Mouse (Mus musculus) bone marrow, adult 2 months (tissue): ENCODE measurements at regions not wholly inside any gene's neighbourhood (a gene's known extent, or its start where the extent isn't known, plus 50 kb on each side); places are given as distances from the start of the nearest gene placed in this dataset.

Experiments used
- H3K27ac ChIP-seq: fragments of 200-500 bp; 2 replicates; pipeline ENCODE4 v1.5.1; 2012; ENCODE audit warnings: low read depth, mild to moderate bottlenecking, control low read depth, inconsistent platforms, low read length; ENCODE audit not compliant: control insufficient read depth, poor library complexity, insufficient read depth
- H3K4me1 ChIP-seq: fragments of 200-500 bp; 2 replicates; pipeline ENCODE4 v1.6.1; 2011; ENCODE audit warnings: low read length; ENCODE audit not compliant: control insufficient read depth, insufficient read depth
- H3K4me3 ChIP-seq: fragments of 200-500 bp; replicated peaks from 2 replicates; pipeline ENCODE3; 2011; ENCODE audit warnings: mild to moderate bottlenecking, low read depth, low read length, control low read depth; ENCODE audit not compliant: control insufficient read depth
- CTCF ChIP-seq: fragments of 200-500 bp; IDR thresholded peaks from 2 replicates; pipeline ENCODE4 v1.5.1; 2011; ENCODE audit warnings: low read length, control low read depth; ENCODE audit not compliant: control insufficient read depth, insufficient read depth
- POLR2A ChIP-seq: fragments of 200-500 bp; IDR thresholded peaks from 2 replicates; pipeline ENCODE4 v1.6.1; 2011; ENCODE audit warnings: low read depth, mild to moderate bottlenecking, control low read depth, low read length, borderline replicate concordance; ENCODE audit not compliant: control insufficient read depth
- WGBS: fragments of 180-500 bp; shearing (Covaris S2); methylation state at CpG from one replicate; pipeline ENCODE4 v1.1.7; 2018; 5-methylcytosine and 5-hydroxymethylcytosine counted together

DNA sequence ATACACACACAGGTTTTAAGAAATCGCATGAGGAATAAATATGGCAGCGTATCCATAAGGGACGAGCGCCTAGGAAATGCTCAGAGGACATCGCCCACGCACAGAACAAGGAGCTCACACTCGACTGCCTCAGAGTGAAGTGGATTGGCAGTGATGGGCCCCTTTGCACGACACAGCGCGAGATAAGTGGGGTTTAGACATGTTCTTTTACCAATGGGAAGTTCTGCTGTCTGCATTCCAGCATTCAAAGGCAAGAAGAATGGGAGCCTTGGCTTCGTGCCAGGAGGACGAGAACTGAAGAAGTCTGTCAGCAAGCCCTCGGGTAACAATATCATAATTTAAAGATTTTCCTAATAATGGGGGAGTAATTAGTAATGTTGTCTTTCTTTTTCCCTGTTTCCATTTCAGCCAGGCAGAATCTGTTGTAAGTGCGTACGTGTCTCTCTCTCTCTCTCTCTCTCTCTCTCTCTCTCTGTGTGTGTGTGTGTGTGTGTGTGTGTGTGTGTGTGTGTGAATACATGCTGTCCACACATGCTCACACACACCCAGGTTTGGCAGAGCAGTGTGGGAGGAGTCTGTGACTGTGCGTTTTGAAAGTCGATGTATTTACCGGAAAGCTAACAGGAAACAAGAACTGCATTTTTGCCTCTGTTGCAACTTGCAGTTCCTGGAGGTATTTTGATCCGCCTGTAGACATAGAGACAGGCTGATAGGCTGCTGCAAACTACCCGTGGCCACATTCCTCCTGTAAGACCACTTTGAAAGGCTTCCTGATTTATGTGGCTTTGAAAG is 477.2 kb upstream of the 3110018I06Rik start:
- H3K27ac ChIP-seq = no peak overlapping the region
- no peaks in the 10 kb centered on the region for H3K4me1 ChIP-seq
- no peak overlapping the region for H3K4me3 ChIP-seq
- WGBS = 60% methylated on average over 19 of the region's 20 CpGs
- TF ChIP-seq CTCF (no peak), POLR2A (no peak)

GRCm38 (mm10) chr12:107016801-107017200 is 471.6 kb upstream of the 3110018I06Rik start:
- TF ChIP-seq CTCF (no peak), POLR2A (no peak)
- no peak overlapping the region for H3K4me3 ChIP-seq
- WGBS = 51% methylated on average over 2 of the region's 2 CpGs

DNA sequence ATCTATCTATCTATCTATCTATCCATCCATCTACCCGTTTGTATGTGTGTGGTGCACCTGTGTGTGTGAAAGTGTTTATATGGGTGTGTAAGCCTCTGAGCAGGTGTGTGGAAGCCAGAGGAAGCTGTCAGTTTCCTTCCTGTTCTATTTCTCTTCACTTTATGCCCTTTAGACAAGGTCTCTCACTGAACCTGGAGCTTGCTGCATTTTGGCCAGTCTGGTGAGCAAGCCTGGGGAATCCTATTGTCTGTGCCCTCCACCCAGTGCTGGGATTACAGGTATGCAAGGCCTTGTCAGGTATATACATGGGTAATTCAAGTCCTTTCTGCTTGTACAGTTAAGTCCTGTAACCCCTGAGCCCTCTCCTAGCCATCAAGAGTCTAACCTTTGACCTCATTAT is 466.6 kb upstream of the 3110018I06Rik start:
- 36% methylated on average over 1 of the region's 1 CpGs for WGBS
- H3K4me3 ChIP-seq = no peak overlapping the region
- H3K4me1 ChIP-seq = no peaks in the 10 kb centered on the region
- TF ChIP-seq POLR2A = no peak
- TF ChIP-seq CTCF = no peak
- no peak overlapping the region for H3K27ac ChIP-seq

More at GRCm38 (mm10) chr12:107016801-107017200, 471.6 kb upstream of the 3110018I06Rik start:
- H3K27ac ChIP-seq = no peak overlapping the region
- no peaks in the 10 kb centered on the region for H3K4me1 ChIP-seq

DNA sequence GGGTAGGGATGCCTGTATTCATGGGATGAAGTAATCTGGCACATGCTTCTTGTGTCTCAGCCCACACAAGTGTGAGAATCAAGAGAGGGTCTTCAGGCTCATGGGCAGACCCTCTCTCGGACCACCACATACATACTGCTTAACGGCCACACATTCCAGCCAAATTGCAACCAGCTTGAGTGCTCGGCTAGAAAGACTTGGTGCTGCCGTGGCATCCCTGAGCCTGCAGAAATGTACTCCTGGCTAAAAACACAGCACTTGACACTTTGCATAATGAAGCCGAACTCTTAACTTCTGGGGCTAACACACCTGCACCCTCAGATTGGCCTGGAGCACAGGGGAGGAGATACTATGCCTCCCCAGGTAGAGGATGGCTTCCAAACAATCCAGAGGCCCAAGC is 461.6 kb upstream of the 3110018I06Rik start:
- H3K4me3 ChIP-seq = no peak overlapping the region
- 70% methylated on average over 5 of the region's 5 CpGs for WGBS
- no peaks in the 10 kb centered on the region for H3K4me1 ChIP-seq
- TF ChIP-seq CTCF = no peak
- TF ChIP-seq POLR2A = no peak
- H3K27ac ChIP-seq = no peak overlapping the region

DNA sequence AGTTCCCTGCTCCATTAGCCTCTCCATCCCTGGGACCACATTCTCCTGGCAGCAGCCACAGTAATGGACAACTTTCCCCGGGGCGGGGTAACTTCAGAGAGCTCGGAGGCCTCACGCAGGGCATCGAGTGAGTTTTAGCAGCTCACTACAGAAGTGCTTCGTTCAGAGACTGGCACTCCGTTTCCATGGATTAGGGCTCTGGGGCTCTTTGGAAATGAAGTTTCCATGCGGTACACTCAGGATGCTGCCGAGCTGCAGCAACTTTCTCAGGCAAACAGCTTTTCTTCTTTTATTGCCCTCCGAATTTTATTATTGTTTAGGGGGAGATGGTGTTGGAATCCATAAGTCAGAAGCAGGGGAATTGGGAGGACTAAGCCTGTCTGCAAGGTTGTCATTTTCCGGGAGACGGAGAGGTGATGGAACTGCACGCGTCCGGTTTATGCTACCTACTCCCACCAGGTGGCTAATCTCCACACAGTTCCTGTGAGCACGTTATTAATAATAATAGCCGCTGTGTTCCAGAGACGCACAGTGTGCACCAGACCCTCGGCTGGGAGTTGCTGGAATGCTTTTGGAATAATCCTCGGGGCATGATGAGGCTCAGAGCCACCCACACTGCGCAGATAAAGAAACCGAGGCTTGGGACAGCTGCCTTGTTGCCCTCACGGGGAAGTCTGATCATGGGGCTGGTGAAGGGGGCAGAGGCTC is 460.4 kb upstream of the 3110018I06Rik start:
- 48% methylated on average over 23 of the region's 23 CpGs for WGBS
- no peaks in the 10 kb centered on the region for H3K4me1 ChIP-seq
- no peak overlapping the region for H3K27ac ChIP-seq
- no peak overlapping the region for H3K4me3 ChIP-seq
- TF ChIP-seq CTCF = no peak
- no peak for TF ChIP-seq POLR2A

DNA sequence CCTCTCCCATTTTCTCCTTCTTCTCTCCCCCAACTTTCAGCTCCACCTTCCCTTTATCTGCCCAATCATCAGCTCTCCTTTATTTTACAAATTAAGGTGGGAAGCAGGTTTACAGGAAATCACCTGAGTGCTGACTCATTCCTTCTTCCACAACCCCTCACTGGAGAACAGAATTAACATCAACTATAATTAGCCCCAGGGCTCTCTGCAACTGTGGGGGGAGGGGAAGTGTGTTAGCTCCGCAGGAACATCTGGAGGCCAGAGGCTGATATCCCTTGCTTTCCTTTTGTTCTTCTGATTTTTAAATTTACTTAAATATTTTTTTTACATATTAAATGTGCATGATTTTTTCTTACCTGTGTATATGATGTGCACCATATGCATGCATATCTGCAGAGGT is 459.4 kb upstream of the 3110018I06Rik start:
- Histone ChIP-seq H3K27ac (no peak overlapping the region), H3K4me1 (no peaks in the 10 kb centered on the region), H3K4me3 (no peak overlapping the region)
- TF ChIP-seq POLR2A (no peak), CTCF (no peak)
- WGBS = 24% methylated on average over 1 of the region's 1 CpGs

- TF ChIP-seq CTCF (no peak), POLR2A (no peak)
- Histone ChIP-seq H3K4me1 (no peaks in the 10 kb centered on the region), H3K27ac (no peak overlapping the region), H3K4me3 (no peak overlapping the region)
- WGBS = 67% methylated on average over 6 of the region's 6 CpGs
These were observed 452.1 kb upstream of the 3110018I06Rik start for GRCm38 (mm10) chr12:107036357-107036756.

DNA sequence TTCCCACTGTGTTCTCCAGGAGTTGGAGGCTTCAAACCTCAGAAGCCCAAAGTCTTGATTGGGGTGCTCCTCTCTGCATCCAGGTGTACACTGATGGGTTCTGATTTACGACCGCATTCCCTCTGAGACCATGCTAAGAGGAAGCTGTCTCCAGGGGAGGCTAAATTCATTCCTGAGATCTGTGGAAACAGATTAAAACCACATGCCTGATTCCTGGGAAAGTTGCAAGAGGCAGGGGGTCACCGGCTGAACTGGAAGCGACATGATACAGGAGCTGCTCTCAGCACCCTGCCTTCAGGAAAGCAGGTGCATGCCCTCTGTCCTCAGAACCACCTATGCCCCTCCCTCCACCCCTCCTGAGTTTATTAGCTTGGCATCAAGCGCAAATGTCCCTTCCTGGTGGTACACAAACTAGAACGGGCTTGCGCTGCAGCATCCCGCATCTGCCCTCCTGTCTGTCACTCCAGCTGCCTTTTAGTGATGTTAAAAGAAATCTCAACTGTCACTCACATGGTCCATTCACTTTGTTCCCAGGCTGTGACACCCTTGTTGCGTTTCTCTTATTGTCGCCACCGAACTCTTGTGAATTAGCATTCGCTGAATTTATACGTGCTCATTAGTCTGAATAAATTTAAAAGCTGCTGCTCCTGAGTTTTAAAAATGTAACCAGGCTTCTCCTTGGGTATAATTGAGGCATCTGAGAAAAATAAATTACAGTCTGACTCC is 446.3 kb upstream of the 3110018I06Rik start:
- WGBS = 77% methylated on average over 13 of the region's 13 CpGs
- no peaks in the 10 kb centered on the region for H3K4me1 ChIP-seq
- no peak overlapping the region for H3K27ac ChIP-seq
- H3K4me3 ChIP-seq = no peak overlapping the region
- TF ChIP-seq POLR2A (no peak), CTCF (no peak)
